Mouse (Mus musculus): ENCODE data around the gene Fam207a. TPM values are rescaled to one million over a fixed set of nuclear protein-coding genes. Genes with fewer than 3 reads are reported as not detected.

Gene Fam207a
- polyA plus RNA-seq, 1 experiment = 38.8 TPM

DNA sequence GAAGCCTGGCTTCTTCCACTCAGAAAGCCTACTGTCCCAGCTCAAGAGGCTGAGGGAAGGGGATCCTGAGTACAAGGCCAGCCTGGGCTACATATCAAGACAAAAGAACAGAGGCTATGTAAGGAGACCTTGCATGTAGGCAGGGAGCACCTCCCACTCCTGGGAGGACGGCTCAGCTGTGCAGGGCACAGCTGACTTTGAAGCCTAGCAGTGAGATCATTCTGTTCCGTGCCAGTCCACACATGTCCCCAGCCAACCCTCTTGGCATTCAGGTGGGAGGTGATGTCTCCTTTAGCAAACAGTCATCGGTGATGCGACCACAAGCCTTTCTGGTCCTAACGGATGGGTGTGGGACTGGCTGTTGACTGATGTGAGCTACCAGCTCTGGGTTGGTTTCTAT lies 49.7 kb downstream of the Fam207a start:
- DNase-seq (ENCODE audit: low read depth) = no peak
- no peak for TF ChIP-seq POLR2A (IDR thresholded peaks at IDR 0.05; ENCODE audit: borderline replicate concordance, extremely low read depth, insufficient read depth, insufficient read length, poor library complexity, severe bottlenecking)

DNA sequence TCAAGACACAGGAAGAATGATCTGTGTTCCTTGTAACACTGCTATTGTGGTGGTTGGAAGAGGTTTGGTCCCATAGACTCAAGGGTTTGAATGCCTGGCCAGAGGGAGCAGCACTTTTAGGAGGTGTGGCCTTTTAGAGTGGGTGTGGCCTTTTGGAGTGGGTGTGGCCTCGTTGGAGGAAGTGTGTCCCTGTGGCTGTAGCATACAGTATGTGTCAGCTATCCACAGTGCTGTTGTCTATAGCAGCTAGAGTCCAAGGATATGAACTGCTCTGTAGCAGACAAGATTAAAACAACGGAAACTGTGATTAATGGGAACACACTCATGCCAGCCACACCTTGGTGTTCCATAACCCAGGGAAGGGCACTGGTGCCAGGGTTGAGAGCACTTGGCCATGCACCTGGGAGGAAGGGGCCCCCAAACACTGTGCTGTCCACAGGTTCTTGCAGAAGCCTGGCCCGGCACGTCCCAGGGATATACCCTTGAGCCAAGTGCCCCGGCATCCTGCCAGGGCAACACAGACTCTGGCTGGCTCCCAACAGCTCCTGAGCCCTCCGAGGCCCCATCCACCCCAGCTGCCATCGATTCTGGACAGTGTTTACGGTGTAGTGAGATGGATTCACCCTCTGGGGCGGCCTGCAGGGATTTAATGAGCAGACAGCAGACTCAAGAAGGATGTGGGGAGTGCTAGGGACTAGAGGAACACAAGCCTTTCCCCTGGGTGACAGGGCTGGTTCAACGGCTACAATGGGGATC lies 51.2 kb downstream of the Fam207a start:
- TF ChIP-seq CTCF (IDR thresholded peaks at IDR 0.05; ENCODE audit: borderline replicate concordance, extremely low read depth, insufficient read depth, insufficient read length) (no peak), POLR2A (IDR thresholded peaks at IDR 0.05; ENCODE audit: borderline replicate concordance, extremely low read depth, insufficient read depth, insufficient read length, poor library complexity, severe bottlenecking) (no peak)
- DNase-seq (ENCODE audit: low read depth) = peak; percentile 53

DNA sequence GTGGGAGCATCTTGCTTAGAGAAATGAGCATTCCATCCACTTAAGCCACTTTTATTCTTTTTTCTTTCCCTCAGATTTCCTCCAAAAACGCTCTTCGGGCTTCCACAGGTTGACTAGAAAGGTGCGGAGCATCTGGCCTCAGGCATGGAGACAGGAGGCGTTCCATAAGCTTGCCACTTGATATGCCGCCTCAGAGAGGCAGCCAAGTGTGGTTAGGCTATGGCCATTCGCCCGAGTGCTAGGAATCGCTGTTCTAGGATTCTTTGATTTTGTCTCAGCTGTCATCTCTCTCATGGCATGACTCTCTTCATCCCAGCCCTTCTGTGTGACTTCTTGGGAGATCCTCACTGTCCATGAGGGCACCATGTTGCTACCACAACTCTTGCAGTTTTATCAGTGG lies 54.4 kb downstream of the Fam207a start:
- no peak for TF ChIP-seq CTCF (IDR thresholded peaks at IDR 0.05; ENCODE audit: borderline replicate concordance, extremely low read depth, insufficient read depth, insufficient read length)
- TF ChIP-seq POLR2A (IDR thresholded peaks at IDR 0.05; ENCODE audit: borderline replicate concordance, extremely low read depth, insufficient read depth, insufficient read length, poor library complexity, severe bottlenecking) = no peak
- DNase-seq (ENCODE audit: low read depth) = no peak

DNA sequence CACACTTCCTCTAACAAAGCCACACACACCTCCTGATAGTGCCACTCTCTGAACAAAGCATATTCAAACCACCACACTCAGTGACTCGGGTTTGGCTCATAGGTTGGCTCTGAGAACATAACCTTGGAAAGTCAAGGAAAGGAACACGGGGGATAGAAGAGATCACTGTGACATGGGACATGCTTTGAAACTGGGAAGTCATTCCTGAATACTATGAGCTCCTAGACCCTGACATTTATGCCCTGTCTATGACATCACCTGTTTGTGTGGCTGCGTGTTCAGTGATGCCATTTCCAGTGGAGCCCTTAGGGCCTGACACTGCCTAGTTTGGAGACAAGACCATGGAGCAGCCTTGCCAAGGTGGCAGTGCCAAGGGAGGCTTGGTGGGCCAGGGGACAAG lies 57.9 kb downstream of the Fam207a start:
- TF ChIP-seq CTCF (IDR thresholded peaks at IDR 0.05; ENCODE audit: borderline replicate concordance, extremely low read depth, insufficient read depth, insufficient read length) (no peak), POLR2A (IDR thresholded peaks at IDR 0.05; ENCODE audit: borderline replicate concordance, extremely low read depth, insufficient read depth, insufficient read length, poor library complexity, severe bottlenecking) (no peak)
- DNase-seq (ENCODE audit: low read depth) = no peak

DNA sequence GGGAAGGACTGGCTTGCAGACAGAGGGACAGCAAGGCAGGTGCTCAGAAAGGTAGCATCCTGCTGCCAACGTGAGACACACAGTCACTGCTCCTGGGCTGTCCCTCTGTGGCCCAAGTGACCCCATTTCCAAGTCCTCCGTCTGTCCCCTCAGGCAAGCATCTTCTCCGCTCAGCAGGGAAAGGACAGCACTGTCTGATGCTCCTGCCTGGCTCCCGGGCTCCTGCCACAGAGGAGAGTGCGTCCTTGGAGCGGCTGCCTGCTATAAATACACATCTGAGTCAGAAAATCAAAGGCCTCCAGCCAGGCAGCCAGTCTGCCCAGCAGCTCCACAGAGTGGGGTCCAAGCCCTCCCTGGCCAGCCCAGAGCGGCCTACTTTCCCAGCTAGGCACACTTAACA lies 59.1 kb downstream of the Fam207a start:
- TF ChIP-seq CTCF (IDR thresholded peaks at IDR 0.05; ENCODE audit: borderline replicate concordance, extremely low read depth, insufficient read depth, insufficient read length) = no peak
- no peak for TF ChIP-seq POLR2A (IDR thresholded peaks at IDR 0.05; ENCODE audit: borderline replicate concordance, extremely low read depth, insufficient read depth, insufficient read length, poor library complexity, severe bottlenecking)
- DNase-seq (ENCODE audit: low read depth) = no peak

DNA sequence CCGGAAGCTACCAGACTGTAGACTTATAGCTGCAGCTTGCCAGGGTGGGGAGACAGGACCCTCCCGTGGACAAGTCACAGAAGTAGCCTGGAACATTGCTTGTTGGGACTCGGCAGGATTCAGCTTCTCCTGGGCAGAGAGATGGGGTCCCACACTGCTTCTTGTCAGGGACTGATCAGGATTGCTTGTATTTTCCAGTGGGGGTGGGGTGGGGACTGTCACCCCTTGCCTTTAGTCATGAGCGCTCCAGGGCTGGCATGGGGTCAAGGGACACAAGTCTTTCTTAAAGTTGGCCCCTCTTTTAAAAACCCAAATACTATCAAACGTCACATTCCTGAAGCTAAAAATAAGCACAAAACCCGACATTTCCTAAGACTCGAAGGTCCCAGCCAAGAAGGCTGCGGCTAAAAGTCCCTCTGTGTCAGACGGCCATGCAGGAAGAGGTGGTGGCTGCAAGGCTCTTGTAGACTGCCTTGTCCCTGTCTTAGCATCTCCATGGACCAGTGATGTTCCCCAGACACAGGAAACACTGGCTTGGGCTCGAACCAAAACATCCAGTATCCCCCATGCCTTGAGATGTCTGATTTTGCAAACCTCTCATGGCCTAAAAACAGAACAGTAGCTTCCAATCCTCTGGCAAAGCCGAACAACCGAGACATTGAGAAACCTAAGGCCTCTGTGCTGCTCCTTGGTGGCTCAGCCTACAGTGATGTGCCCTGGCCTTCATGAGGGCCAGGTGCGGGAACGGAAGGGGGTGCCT lies 60.2 kb downstream of the Fam207a start:
- no peak for DNase-seq (ENCODE audit: low read depth)
- TF ChIP-seq POLR2A (IDR thresholded peaks at IDR 0.05; ENCODE audit: borderline replicate concordance, extremely low read depth, insufficient read depth, insufficient read length, poor library complexity, severe bottlenecking) (no peak), CTCF (IDR thresholded peaks at IDR 0.05; ENCODE audit: borderline replicate concordance, extremely low read depth, insufficient read depth, insufficient read length) (no peak)

DNA sequence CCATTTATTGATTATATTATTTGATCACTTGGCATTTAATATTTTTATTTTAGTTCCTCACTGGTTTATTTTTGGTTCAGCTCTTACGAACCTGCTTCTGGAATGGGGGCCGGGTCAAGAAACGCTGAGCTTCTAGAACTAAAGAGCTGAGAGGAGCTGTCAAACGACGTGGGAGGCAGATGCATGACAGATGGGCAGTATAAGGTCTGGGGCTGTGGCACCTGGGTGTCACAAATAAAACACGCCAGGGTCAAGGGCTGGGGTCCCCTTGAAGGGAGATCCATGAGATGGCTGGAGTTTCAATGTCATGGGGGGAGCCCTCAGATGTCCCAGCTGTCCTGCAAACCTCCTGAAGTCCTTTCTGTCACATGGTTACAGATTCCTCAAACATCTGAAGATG lies 60.8 kb downstream of the Fam207a start:
- TF ChIP-seq CTCF (IDR thresholded peaks at IDR 0.05; ENCODE audit: borderline replicate concordance, extremely low read depth, insufficient read depth, insufficient read length) = no peak
- no peak for TF ChIP-seq POLR2A (IDR thresholded peaks at IDR 0.05; ENCODE audit: borderline replicate concordance, extremely low read depth, insufficient read depth, insufficient read length, poor library complexity, severe bottlenecking)
- no peak for DNase-seq (ENCODE audit: low read depth)

DNA sequence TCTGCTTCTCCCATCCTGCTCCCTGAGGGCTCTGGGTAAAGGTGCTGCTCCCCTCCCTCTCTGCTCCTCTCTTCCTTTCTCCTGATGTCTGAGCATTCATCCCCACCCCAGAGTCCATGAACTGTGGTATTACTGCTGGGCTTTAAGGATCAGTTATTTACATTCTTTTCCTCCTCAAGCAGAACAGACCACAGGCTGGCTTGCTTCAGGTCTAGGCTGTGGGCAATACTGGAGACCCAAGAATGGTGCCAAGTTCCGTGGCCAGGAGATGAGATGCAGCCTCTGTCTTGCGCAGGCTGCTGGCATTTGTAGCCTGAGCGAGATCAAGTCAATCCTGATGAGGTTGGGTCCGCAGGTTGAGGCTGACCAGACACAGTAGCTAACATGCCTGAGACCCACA lies 63.8 kb downstream of the Fam207a start:
- TF ChIP-seq CTCF (IDR thresholded peaks at IDR 0.05; ENCODE audit: borderline replicate concordance, extremely low read depth, insufficient read depth, insufficient read length) (no peak), POLR2A (IDR thresholded peaks at IDR 0.05; ENCODE audit: borderline replicate concordance, extremely low read depth, insufficient read depth, insufficient read length, poor library complexity, severe bottlenecking) (no peak)
- no peak for DNase-seq (ENCODE audit: low read depth)

DNA sequence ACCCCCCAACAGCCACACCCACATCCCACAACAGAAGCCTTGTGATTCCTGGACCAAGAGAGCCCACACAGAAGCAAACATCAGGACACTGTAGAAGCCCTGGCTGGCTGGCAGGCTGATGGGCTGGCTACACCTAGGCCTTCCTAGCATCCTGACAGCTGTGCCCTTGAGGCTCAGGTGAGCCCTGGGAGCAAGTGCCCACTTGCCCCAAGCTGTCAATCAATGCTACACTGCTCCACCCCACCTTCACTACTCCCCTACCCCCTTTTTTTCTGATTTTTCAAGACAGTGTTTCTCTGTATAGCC lies 65.5 kb downstream of the Fam207a start:
- DNase-seq (ENCODE audit: low read depth) = no peak
- no peak for TF ChIP-seq POLR2A (IDR thresholded peaks at IDR 0.05; ENCODE audit: borderline replicate concordance, extremely low read depth, insufficient read depth, insufficient read length, poor library complexity, severe bottlenecking)
- TF ChIP-seq CTCF (IDR thresholded peaks at IDR 0.05; ENCODE audit: borderline replicate concordance, extremely low read depth, insufficient read depth, insufficient read length) = no peak

DNA sequence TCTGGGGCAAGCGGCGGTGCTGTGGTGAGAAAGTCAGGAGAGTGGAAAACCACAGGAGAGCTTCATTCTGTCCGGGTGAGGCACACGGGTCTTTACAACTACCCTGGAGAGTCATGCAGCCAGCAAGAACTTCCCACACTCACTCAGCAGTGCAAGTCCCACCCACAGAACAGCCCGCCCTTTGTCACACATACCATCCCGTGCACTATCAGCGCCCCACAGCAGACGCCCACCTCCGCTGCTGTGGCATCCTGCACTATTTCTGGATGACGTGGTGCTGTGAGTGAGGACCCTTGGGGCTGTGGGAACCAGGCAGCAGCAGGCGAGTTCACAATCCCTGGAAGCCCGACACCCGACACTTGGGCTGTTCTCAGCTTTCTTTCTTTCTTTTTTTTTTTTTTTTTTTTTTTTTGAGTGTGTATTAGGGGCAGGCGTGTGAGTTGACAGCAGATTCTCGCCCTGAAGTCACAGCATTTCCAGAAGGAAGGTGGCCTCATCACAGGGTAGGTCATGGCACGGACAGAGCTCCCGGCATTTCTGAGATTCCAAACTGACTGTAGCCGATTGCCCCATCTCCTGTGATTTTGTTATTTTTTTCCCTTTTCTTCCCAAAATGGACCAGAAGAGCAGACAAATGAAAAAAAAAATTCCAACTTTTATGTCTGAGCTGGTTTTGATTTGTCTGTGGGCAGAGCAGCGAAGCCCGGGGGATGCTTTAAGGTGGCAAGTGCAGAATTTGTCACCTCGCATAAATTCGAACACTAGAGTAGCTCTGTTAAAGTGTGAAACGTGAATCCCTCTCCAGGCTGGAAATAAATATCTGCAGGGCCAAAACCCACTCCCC lies 66.0 kb downstream of the Fam207a start:
- TF ChIP-seq CTCF (IDR thresholded peaks at IDR 0.05; ENCODE audit: borderline replicate concordance, extremely low read depth, insufficient read depth, insufficient read length) (no peak), POLR2A (IDR thresholded peaks at IDR 0.05; ENCODE audit: borderline replicate concordance, extremely low read depth, insufficient read depth, insufficient read length, poor library complexity, severe bottlenecking) (no peak)
- peak; percentile 7 for DNase-seq (ENCODE audit: low read depth)

DNA sequence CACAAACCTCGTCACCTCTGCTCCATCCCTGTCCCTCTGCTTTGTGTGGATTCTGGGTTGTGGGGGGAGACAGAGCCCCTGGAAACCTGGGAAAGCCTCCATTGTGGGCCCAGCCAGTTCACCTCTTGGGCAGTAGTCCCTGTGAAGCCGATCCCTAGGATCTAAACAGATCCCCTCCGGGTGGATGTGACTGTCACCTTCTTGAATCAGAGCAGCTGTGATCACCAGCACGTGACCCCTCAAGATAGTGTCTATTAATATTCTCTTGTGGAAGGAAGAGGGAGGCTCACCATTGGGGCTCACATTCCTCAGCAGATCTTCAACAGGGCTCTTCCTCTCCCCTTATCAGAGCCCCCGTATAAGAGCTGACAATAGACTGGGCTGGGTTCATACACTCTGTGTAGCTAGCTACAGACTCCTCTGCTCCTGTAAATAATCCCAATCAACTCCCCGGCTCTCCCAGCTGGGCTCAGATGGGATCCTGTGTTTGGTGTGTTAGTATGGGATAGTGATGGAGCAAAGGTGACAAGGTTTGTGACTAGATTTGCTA lies 66.8 kb downstream of the Fam207a start:
- no peak for DNase-seq (ENCODE audit: low read depth)

More for the DNA sequence above, 66.8 kb downstream of the Fam207a start:
- no peak for TF ChIP-seq CTCF (IDR thresholded peaks at IDR 0.05; ENCODE audit: borderline replicate concordance, extremely low read depth, insufficient read depth, insufficient read length)
- TF ChIP-seq POLR2A (IDR thresholded peaks at IDR 0.05; ENCODE audit: borderline replicate concordance, extremely low read depth, insufficient read depth, insufficient read length, poor library complexity, severe bottlenecking) = no peak
